Mouse (Mus musculus) bone marrow, adult 2 months (tissue): ENCODE data around the gene L3mbtl3. TPM values are rescaled to one million over a fixed set of nuclear protein-coding genes. Genes with fewer than 3 reads are reported as not detected.

ENCODE experiments used
- H3K27ac ChIP-seq: fragments of 200-500 bp; 2 replicates; pipeline ENCODE4 v1.5.1; 2012; ENCODE audit warnings: low read depth, mild to moderate bottlenecking, control low read depth, inconsistent platforms, low read length; ENCODE audit not compliant: control insufficient read depth, poor library complexity, insufficient read depth
- H3K4me1 ChIP-seq: fragments of 200-500 bp; 2 replicates; pipeline ENCODE4 v1.6.1; 2011; ENCODE audit warnings: low read length; ENCODE audit not compliant: control insufficient read depth, insufficient read depth
- H3K4me3 ChIP-seq: fragments of 200-500 bp; replicated peaks from 2 replicates; pipeline ENCODE3; 2011; ENCODE audit warnings: mild to moderate bottlenecking, low read depth, low read length, control low read depth; ENCODE audit not compliant: control insufficient read depth
- CTCF ChIP-seq: fragments of 200-500 bp; IDR thresholded peaks from 2 replicates; pipeline ENCODE4 v1.5.1; 2011; ENCODE audit warnings: low read length, control low read depth; ENCODE audit not compliant: control insufficient read depth, insufficient read depth
- POLR2A ChIP-seq: fragments of 200-500 bp; IDR thresholded peaks from 2 replicates; pipeline ENCODE4 v1.6.1; 2011; ENCODE audit warnings: low read depth, mild to moderate bottlenecking, control low read depth, low read length, borderline replicate concordance; ENCODE audit not compliant: control insufficient read depth
- WGBS: fragments of 180-500 bp; shearing (Covaris S2); methylation state at CpG from one replicate; pipeline ENCODE4 v1.1.7; 2018; 5-methylcytosine and 5-hydroxymethylcytosine counted together
- polyA plus RNA-seq: library from polyadenylated mRNA; stranded (reverse); fragments of >200 nt; gene quantifications from 2 replicates; pipeline ENCODE4 v1.2.4, GENCODE M21; 2011; ENCODE audit warnings: low replicate concordance; ENCODE audit not compliant: missing spikeins, insufficient read depth, insufficient read length

Gene L3mbtl3
- polyA plus RNA-seq, 1 experiment, result 8.3 TPM

DNA sequence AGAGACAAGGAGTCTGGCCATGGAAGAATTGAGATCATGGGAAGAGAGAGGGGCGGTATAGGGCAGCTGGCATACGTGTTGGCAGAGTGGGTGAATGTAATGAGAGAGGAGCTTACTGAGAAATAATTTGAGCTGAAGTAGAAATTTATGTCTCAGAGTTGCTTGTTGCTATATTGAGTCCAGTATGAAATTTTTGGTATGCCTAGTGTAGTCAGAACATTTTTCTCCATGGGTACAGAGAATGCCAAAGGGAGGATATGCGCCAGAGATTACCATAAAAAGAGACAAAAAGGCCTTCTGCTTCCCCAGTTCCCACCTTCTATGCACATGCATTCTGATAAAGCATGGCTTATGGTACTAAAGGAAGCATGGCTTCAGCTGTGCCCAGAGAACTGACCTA, 132.6 kb downstream of the L3mbtl3 start:
- no peaks in the 10 kb centered on the region for H3K4me1 ChIP-seq
- no peak overlapping the region for H3K4me3 ChIP-seq
- TF ChIP-seq POLR2A (no peak), CTCF (no peak)
- WGBS, result 83% methylated on average over 3 of the region's 3 CpGs
- no peak overlapping the region for H3K27ac ChIP-seq

- no peak overlapping the region for H3K27ac ChIP-seq
- H3K4me1 ChIP-seq, result no peaks in the 10 kb centered on the region; the same call in 1 of the 2 replicates
- H3K4me3 ChIP-seq, result no peak overlapping the region
- TF ChIP-seq POLR2A (no peak), CTCF (no peak)
- 54% methylated on average over 1 of the region's 1 CpGs for WGBS
Observed at GRCm38 (mm10) chr10:26239090-26239489, 136.7 kb downstream of the L3mbtl3 start.

GRCm38 (mm10) chr10:26238559-26238958, 137.2 kb downstream of the L3mbtl3 start:
- 47% methylated on average over 4 of the region's 4 CpGs for WGBS
- Histone ChIP-seq H3K4me3 (no peak overlapping the region), H3K27ac (no peak overlapping the region), H3K4me1 (no peaks in the 10 kb centered on the region; the same call in 1 of the 2 replicates)
- no peak for TF ChIP-seq CTCF
- no peak for TF ChIP-seq POLR2A

DNA sequence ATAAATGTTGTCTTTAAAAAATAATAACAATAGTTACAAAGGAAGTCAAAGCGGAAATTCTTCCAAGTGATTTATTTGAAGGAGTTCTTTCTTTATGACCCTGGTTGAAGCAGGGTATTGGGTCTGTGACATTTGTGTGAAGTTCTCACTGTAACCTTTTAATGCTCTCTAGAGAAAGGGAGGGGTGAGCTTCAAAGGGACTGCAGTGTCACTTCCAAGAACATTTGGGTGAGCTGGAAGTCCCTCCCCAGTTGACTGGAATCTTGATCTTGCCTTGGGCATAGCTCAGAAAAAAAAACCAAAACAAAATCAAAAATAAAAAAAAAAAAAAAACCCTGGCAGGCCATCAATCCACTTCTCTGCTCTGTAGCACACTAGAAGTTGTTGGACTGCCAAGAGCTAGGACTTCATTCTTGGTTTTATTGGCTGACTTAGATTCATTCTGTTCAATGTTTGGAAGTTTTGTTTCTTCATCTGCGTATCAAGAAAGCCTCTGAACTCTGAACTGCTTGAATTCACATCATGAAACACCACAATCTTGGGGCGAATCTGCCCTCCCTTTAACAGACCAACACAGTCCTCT, 143.6 kb downstream of the L3mbtl3 start:
- Histone ChIP-seq H3K27ac (no peak overlapping the region), H3K4me3 (no peak overlapping the region), H3K4me1 (no peaks in the 10 kb centered on the region; the same call in 1 of the 2 replicates)
- TF ChIP-seq CTCF, result no peak
- no peak for TF ChIP-seq POLR2A
- 75% methylated on average over 3 of the region's 3 CpGs for WGBS

DNA sequence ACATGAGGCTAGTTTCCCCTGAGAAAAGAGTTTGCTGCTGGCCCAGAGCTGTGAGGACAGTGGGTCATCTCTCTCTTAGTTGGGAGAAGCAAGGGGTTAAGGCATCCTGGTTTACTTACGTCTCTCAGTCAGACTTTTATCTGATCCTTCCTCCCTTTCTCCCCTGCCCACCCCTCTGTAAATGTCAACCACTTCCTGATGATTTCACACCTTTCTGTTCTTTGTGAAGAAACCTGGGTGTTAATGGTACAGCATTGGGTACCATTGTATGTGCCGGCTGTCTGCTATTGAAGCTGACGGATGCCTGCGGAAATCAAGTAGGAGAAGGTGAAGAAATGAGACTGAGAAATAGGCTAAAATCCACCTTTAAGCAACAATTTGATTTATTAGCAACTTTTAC, 146.3 kb downstream of the L3mbtl3 start, which contains the start of gene Samd3:
Gene Samd3, plus strand, starts transcription at position 220 of the 400 bp plus-strand sequence.
- Histone ChIP-seq H3K27ac (no peak within 1 kb of the TSS; the same call in 1 of the 2 replicates), H3K4me1 (no peaks in the 10 kb centered on the region), H3K4me3 (no peak within 1 kb of the TSS)
- WGBS, result 67% methylated on average over 4 of the region's 4 CpGs
- TF ChIP-seq POLR2A, result no peak
- no peak for TF ChIP-seq CTCF

DNA sequence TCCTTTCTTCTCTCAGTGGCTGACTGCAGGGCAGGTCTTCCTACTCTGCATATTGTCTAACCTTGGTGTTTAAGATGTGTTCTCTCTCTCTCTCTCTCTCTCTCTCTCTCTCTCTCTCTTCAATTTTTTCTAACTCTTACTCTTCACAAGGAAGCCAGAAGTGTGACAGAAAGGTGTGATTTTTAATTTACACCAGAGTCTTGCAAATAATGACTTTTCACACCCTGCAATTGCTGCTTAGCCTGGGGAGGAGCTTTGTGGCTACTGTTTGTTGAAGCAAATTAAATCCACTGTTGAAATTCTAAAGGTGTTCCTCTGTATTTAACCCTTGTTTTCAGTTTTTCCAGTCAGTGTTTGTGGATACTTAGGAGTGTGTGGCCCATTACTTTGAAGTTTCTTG, 147.6 kb downstream of the L3mbtl3 start:
- Histone ChIP-seq H3K27ac (no peak overlapping the region), H3K4me3 (no peak overlapping the region), H3K4me1 (no peaks in the 10 kb centered on the region)
- TF ChIP-seq CTCF, result no peak

DNA sequence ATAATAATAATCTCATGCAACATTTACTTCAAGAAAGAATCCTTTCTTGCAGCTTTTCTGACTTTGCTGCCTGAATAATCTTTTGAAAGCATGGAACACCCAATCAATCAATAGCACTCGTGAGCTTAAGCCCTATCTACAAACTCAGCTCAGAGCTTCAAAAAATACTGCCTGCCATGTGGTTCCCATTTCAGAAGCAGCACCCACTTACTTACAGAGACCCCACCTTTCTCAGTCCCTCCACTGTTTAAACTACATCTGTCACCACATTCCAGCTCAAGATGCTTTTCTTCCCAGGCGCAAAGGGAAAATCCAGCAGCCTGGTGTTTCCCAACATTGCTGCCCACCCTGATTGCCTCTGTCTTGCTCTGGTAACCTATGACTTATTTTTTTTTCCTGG, 149.0 kb downstream of the L3mbtl3 start:
- TF ChIP-seq POLR2A (no peak), CTCF (no peak)
- 82% methylated on average over 2 of the region's 2 CpGs for WGBS
- no peaks in the 10 kb centered on the region for H3K4me1 ChIP-seq
- no peak overlapping the region for H3K4me3 ChIP-seq
- no peak overlapping the region for H3K27ac ChIP-seq

DNA sequence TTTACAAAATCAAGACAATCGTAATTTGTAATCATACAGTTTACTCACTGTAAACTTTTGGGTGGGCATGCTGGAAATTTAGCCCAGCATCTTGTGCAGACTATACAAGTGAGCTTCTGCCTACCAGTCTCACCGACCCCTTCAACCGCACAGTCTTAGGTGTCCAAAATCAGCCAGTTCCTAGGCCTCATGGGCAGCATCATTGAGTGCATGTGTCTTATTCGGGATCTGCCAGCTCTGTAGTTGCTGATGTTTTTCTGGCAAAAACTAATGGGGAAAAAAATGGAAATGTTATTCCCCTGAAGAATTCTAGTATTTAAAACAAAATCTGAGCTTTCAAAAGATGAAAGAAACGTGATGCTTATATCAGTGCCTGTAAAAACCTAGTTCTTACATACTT, 149.5 kb downstream of the L3mbtl3 start:
- Histone ChIP-seq H3K27ac (no peak overlapping the region), H3K4me3 (no peak overlapping the region), H3K4me1 (no peaks in the 10 kb centered on the region)
- WGBS, result 81% methylated on average over 5 of the region's 5 CpGs
- TF ChIP-seq CTCF (no peak), POLR2A (no peak)

Other genes with a start within 250 kb of the L3mbtl3 start
- gene Samd3, start 146.3 kb downstream of the L3mbtl3 start, polyA plus RNA-seq, result 1.6 and 2.3 TPM in 2 replicates